Mouse (Mus musculus): ENCODE measurements around the gene Spag9. TPM values are rescaled to one million over a fixed set of nuclear protein-coding genes. Genes with fewer than 3 reads are reported as not detected.

Spag9 gene
- total and polyA plus RNA-seq, 3 experiments: 21.0 to 32.1 (median 22.6) TPM

- TF ChIP-seq UBTF (IDR thresholded peaks at IDR 0.05; ENCODE audit: low read depth, low read length) (no peak), MAZ (IDR thresholded peaks at IDR 0.05; ENCODE audit: low read depth, low read length) (no peak), NRF1 (IDR thresholded peaks at IDR 0.05; ENCODE audit: low read depth, low read length) (no peak), NELFE (IDR thresholded peaks at IDR 0.05; ENCODE audit: low read depth, low read length) (no peak), TCF12 (IDR thresholded peaks at IDR 0.05; ENCODE audit: low read depth, low read length) (no peak), SIN3A (IDR thresholded peaks at IDR 0.05; ENCODE audit: low read length) (no peak)
- no peak for DNase-seq (ENCODE audit: extremely low read depth)
- H3K79me2 ChIP-seq (replicated peaks; ENCODE audit: control insufficient read depth, extremely low read depth, insufficient read depth, poor library complexity, severe bottlenecking): no peaks in the 10 kb centered on the region
- in situ Hi-C loops (cut with MboI; ENCODE audit: low pct_ligation_motif_present, low pct_unique_long_range_greater_than_20kb, low sequenced_read_pairs) (no loop called here), dilution Hi-C loops (cut with MboI; ENCODE audit: extremely low pct_ligation_motif_present, extremely low pct_unique_long_range_greater_than_20kb, low sequenced_read_pairs) (no loop called here)
- no peak overlapping the region for H3K9ac ChIP-seq (ENCODE audit: insufficient read depth, low read depth)
- no peaks in the 10 kb centered on the region for H3K9me3 ChIP-seq (replicated peaks; ENCODE audit: low read length)
- H3K4me1 ChIP-seq (ENCODE audit: control insufficient read depth in 1 of 2, insufficient read depth in 2 of 2): peaks cover 0 to 9% of the 10 kb centered on the region in 2 experiments; a peak in 1 of 4 replicates
- no peak overlapping the region for H3K27ac ChIP-seq (ENCODE audit: insufficient read depth, low read depth)
- H3K36me3 ChIP-seq (replicated peaks in 1 of 2; ENCODE audit: control insufficient read depth in 1 of 2, insufficient read depth in 1 of 2, low read length in 1 of 2): no peaks in the 10 kb centered on the region
- H3K4me2 ChIP-seq (ENCODE audit: insufficient read depth, low read depth, poor library complexity, severe bottlenecking): no peak overlapping the region
- H3K4me3 ChIP-seq (replicated peaks in 1 of 3; ENCODE audit: low read depth in 2 of 3, low read length in 2 of 3, poor library complexity in 1 of 3): no peak overlapping the region
- no peaks in the 10 kb centered on the region for H3K27me3 ChIP-seq (replicated peaks)
These were observed 151.0 kb downstream of the Spag9 start for GRCm38 (mm10) chr11:94146733-94147485.

DNA sequence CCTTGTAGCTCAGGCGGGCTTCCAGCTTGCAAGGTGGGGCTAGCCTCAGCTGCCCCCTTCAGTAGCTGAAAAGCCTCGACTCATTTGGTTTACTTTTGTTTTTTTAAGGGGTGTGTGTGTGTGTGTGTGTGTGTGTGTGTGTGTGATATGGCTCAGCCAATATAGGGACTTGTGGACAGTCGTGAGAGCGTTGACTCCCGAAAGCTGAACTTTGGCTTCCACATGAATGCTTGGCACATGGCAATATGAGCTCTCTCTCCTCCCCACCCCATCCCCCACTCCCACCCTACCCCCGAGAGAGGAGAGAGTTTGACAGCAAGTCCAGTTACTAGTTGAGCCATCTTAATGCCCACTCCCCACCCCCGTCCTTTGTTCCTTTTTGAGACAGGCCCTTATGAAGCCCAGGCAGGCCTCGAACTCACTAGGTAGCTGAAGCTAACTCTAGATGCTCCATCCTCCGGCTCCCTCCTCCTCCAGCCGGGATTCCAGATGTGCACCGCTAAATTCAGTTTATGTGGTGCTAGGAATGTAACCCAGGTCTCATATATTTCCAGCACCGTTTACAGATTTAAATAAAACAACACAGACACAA lies 152.3 kb downstream of the Spag9 start:
- dilution Hi-C loops (cut with MboI; ENCODE audit: extremely low pct_ligation_motif_present, extremely low pct_unique_long_range_greater_than_20kb, low sequenced_read_pairs): no loop called here
- no peak overlapping the region for H3K4me2 ChIP-seq (ENCODE audit: insufficient read depth, low read depth, poor library complexity, severe bottlenecking)
- TF ChIP-seq MAX (IDR thresholded peaks at IDR 0.05; ENCODE audit: low read length) (no peak), CTCF (conservative IDR thresholded peaks at IDR 0.05 in 1 of 2, IDR thresholded peaks at IDR 0.05 in 1 of 2; ENCODE audit: low read depth in 2 of 2, low read length in 2 of 2) (no peak), ETS1 (conservative IDR thresholded peaks at IDR 0.05; ENCODE audit: low read depth, low read length) (no peak)

DNA sequence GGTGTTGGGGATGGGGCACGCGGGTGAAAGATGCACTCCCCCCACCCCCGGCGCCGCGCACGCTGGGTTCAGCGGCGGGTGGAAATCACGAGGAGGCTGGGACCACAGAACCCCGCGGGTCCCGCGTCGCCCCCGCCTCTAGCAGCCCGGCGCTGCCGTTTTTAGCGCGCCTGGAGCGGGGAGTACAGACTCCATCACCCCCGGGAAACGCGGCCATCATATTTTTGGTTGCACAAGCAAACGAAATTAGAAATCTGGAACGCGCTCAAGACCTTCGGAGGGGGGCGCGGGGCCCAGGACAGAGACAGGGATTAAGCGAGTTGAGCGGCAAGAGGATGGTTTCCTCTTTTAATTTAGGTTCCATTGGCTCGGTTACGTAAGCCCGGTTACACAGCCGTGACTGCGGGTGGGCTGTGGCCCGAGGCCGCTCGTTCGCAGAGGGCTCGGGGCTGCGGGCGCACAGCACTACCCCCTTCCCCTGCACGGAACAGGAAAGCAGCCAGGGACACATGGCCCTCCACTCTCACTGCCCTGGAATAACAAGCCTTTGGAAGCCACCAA lies 153.1 kb downstream of the Spag9 start:
- no peaks in the 10 kb centered on the region for H3K36me3 ChIP-seq (replicated peaks in 1 of 2; ENCODE audit: control insufficient read depth in 1 of 2, insufficient read depth in 1 of 2, low read length in 1 of 2)
- in situ Hi-C loops (cut with MboI; ENCODE audit: low pct_ligation_motif_present, low pct_unique_long_range_greater_than_20kb, low sequenced_read_pairs): no loop called here
- TF ChIP-seq E2F4 (IDR thresholded peaks at IDR 0.05; ENCODE audit: insufficient replicate concordance, low read depth, low read length): no peak
- TF ChIP-seq UBTF (IDR thresholded peaks at IDR 0.05; ENCODE audit: low read depth, low read length): peak; percentile 56; the same call in 1 of the 2 replicates
- TF ChIP-seq TCF12 (IDR thresholded peaks at IDR 0.05; ENCODE audit: low read depth, low read length): peak; percentile 8; the same call in 1 of the 2 replicates
- DNase-seq (ENCODE audit: extremely low read depth): no peak
- dilution Hi-C loops (cut with MboI; ENCODE audit: extremely low pct_ligation_motif_present, extremely low pct_unique_long_range_greater_than_20kb, low sequenced_read_pairs): no loop called here
- no peak overlapping the region for H3K27ac ChIP-seq (ENCODE audit: insufficient read depth, low read depth)
- H3K9ac ChIP-seq (ENCODE audit: insufficient read depth, low read depth): peak overlapping the region; percentile 10
- no peaks in the 10 kb centered on the region for H3K9me3 ChIP-seq (replicated peaks; ENCODE audit: low read length)
- H3K4me1 ChIP-seq (ENCODE audit: control insufficient read depth in 1 of 2, insufficient read depth in 2 of 2): peaks cover 0 to 9% of the 10 kb centered on the region in 2 experiments; a peak in 1 of 4 replicates
- H3K4me3 ChIP-seq (replicated peaks in 1 of 3; ENCODE audit: low read depth in 2 of 3, low read length in 2 of 3, poor library complexity in 1 of 3): peak overlapping the region in 1 of 3 experiments; percentile 14
- H3K79me2 ChIP-seq (replicated peaks; ENCODE audit: control insufficient read depth, extremely low read depth, insufficient read depth, poor library complexity, severe bottlenecking): no peaks in the 10 kb centered on the region
- H3K4me2 ChIP-seq (ENCODE audit: insufficient read depth, low read depth, poor library complexity, severe bottlenecking): peak overlapping the region; percentile 41
- no peaks in the 10 kb centered on the region for H3K27me3 ChIP-seq (replicated peaks)

More for the DNA sequence above, 152.3 kb downstream of the Spag9 start:
- DNase-seq (ENCODE audit: extremely low read depth): no peak
- Histone ChIP-seq H3K9ac (ENCODE audit: insufficient read depth, low read depth) (no peak overlapping the region), H3K4me1 (ENCODE audit: control insufficient read depth in 1 of 2, insufficient read depth in 2 of 2) (peaks cover 0 to 9% of the 10 kb centered on the region in 2 experiments; a peak in 1 of 4 replicates), H3K27me3 (replicated peaks) (no peaks in the 10 kb centered on the region), H3K4me3 (replicated peaks in 1 of 3; ENCODE audit: low read depth in 2 of 3, low read length in 2 of 3, poor library complexity in 1 of 3) (no peak overlapping the region), H3K9me3 (replicated peaks; ENCODE audit: low read length) (no peaks in the 10 kb centered on the region), H3K79me2 (replicated peaks; ENCODE audit: control insufficient read depth, extremely low read depth, insufficient read depth, poor library complexity, severe bottlenecking) (no peaks in the 10 kb centered on the region), H3K36me3 (replicated peaks in 1 of 2; ENCODE audit: control insufficient read depth in 1 of 2, insufficient read depth in 1 of 2, low read length in 1 of 2) (no peaks in the 10 kb centered on the region), H3K27ac (ENCODE audit: insufficient read depth, low read depth) (no peak overlapping the region)
- in situ Hi-C loops (cut with MboI; ENCODE audit: low pct_ligation_motif_present, low pct_unique_long_range_greater_than_20kb, low sequenced_read_pairs): no loop called here

All from CH12.LX (cell line).